Mouse (Mus musculus) neutrophil, adult 5-6 weeks (primary cell): ENCODE results near the gene Marveld3. TPM values are rescaled to one million over a fixed set of nuclear protein-coding genes. Genes with fewer than 3 reads are reported as not detected.

Experiments used
- ATAC-seq: fragments of 151-379, 151-347 bp; 2 replicates; pipeline ENCODE4 v1.8.0; 2017; ENCODE audit warnings: mild to moderate bottlenecking, moderate TSS enrichment; ENCODE audit not compliant: insufficient number of reproducible peaks, poor library complexity, low FRiP score, severe bottlenecking; ENCODE audit errors: extremely low read depth
- total RNA-seq: library from RNA; stranded (forward); fragments of 200-1000 nt; gene quantifications from 2 replicates; pipeline ENCODE4 v1.2.3, GENCODE M21; 2017

Marveld3 gene
- total RNA-seq, 1 experiment from 2014 or later: not detected

GRCm38 (mm10) chr8:109972901-109973300 is 10.9 kb upstream of the Marveld3 start:
- no peak for ATAC-seq

- ATAC-seq: no peak
Observed at GRCm38 (mm10) chr8:109970323-109970722, 8.3 kb upstream of the Marveld3 start.

GRCm38 (mm10) chr8:109968837-109969236 is 6.8 kb upstream of the Marveld3 start:
- no peak for ATAC-seq

GRCm38 (mm10) chr8:109964106-109964505 is 2.1 kb upstream of the Marveld3 start:
- no peak for ATAC-seq

GRCm38 (mm10) chr8:109963421-109963820 is 1.4 kb upstream of the Marveld3 start:
- ATAC-seq: no peak

- ATAC-seq: no peak
Observed at GRCm38 (mm10) chr8:109962896-109963295, 893 bp upstream of the Marveld3 start.

GRCm38 (mm10) chr8:109959112-109959511 is 2.9 kb downstream of the Marveld3 start:
- no peak for ATAC-seq

- ATAC-seq: no peak
Observed at GRCm38 (mm10) chr8:109958036-109958655, 3.9 kb downstream of the Marveld3 start.

GRCm38 (mm10) chr8:109957167-109958028 is 4.6 kb downstream of the Marveld3 start:
- peak; percentile 65 for ATAC-seq

- ATAC-seq: no peak
Observed at GRCm38 (mm10) chr8:109954486-109954948, 7.5 kb downstream of the Marveld3 start.

- ATAC-seq: no peak
Observed at GRCm38 (mm10) chr8:109952171-109952570, 9.8 kb downstream of the Marveld3 start.

GRCm38 (mm10) chr8:109948285-109948564 is 13.8 kb downstream of the Marveld3 start:
- no peak for ATAC-seq

- ATAC-seq: no peak
Observed at GRCm38 (mm10) chr8:109947447-109948284, 14.3 kb downstream of the Marveld3 start.

- ATAC-seq: no peak
Observed at GRCm38 (mm10) chr8:109946272-109946671, 15.7 kb downstream of the Marveld3 start.

- no peak for ATAC-seq
Observed at GRCm38 (mm10) chr8:109945694-109946093, 16.3 kb downstream of the Marveld3 start.

- no peak for ATAC-seq
Observed at GRCm38 (mm10) chr8:109945153-109945632, 16.8 kb downstream of the Marveld3 start.

GRCm38 (mm10) chr8:109941606-109942360 is 20.2 kb downstream of the Marveld3 start:
- ATAC-seq: no peak

- ATAC-seq: no peak
Observed at GRCm38 (mm10) chr8:109920406-109921390, 41.3 kb downstream of the Marveld3 start.
